Mouse (Mus musculus): ENCODE data around the gene Cbx2.

- no peak for TF ChIP-seq EP300 (IDR thresholded peaks at IDR 0.05)
- TF ChIP-seq CTCF (IDR thresholded peaks at IDR 0.05) = no peak
Observed at GRCm38 (mm10) chr11:119072239-119072638, 49.5 kb downstream of the Cbx2 start.
